Mouse (Mus musculus): ENCODE results near the gene Gpkow.
"Not testable (repeated sequence)": the region's sequence is repeated elsewhere in the genome, so short reads cannot be mapped to it uniquely, and the experiment has no call there.

DNA sequence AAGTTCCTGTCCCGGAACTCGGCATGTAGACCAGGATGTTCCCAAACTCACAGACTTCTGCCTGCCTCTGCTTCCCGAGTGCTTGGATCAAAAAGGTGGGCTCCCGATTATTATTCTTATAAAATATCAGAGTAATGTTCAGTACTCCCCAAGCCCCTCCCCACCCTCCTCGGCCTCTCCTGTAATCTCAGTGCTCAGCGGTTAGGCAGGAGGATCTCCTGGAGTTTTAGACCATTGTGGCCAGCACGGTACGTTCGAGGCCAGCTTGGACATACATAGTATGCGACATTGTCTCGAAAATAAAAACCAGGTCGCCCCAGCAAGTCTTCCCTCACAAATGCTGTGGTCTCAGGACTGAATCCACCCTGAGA lies 16.8 kb downstream of the Gpkow start:
- TF ChIP-seq EP300, CTCF (IDR thresholded peaks at IDR 0.05; ENCODE audit: low read depth): not testable (repeated sequence)

Data from liver, embryonic 14.5 days (tissue).